Mouse (Mus musculus): Measurements from ENCODE around the gene Apmap. TPM values are rescaled to one million over a fixed set of nuclear protein-coding genes. Genes with fewer than 3 reads are reported as not detected.

The Apmap gene
- polyA plus RNA-seq (2015; fragmentation: Nextera tagmentation; extraction: Ambion mirVana) = 27.8 and 28.0 TPM in 2 replicates

DNA sequence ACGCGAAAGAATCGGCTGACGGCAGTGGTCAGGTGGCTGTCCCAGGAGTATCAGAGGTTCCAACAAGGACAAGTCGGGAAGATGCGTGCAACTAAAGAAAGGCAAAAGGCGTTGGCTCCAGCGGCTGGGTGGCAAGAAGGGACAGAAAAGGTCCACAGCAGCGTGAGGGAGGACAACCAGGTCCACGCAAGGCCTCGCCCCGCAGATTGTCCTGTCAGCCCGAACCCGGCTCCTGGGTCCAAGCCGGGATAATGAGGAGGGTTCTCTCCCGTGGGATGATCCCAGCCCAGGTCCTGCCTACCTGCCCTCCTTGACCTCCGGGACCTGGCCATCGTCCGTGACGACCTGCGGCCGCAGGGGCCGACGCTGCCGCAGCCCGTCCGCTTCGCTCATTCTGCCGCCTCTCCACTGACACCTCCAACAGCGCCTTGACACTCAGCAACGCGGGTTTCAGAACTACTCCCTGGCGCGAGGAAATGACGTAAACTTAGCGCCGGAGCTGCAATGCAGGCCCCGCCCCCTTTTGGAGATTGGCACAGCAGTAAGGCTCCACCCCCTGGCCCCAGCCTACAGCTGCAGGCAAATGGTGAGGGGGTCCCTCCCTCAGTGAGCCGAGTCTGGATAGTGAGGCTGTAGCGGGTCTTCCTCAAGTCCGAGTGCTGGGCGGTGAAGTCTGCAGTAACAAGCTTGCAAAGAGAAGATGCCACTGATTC lies at the start of gene Apmap:
Apmap (minus strand) TSS at position 481 of the 713 bp plus-strand sequence.
- Histone ChIP-seq H3K4me1 (replicated peaks) (peaks cover 49% of the 10 kb centered on the region), H3K4me3 (replicated peaks) (peak within 1 kb of the TSS; percentile 87), H3K36me3 (replicated peaks) (no peaks in the 10 kb centered on the region), H3K9me3 (replicated peaks) (no peaks in the 10 kb centered on the region), H3K9ac (peak within 1 kb of the TSS; percentile 83), H3K4me2 (peak within 1 kb of the TSS; percentile 93), H3K27ac (replicated peaks) (peak within 1 kb of the TSS; percentile 80), H3K27me3 (no peaks in the 10 kb centered on the region)
- under 1% methylated on average over 42 of the region's 42 CpGs for WGBS (ENCODE audit: insufficient replicate concordance)
- ATAC-seq (ENCODE audit: insufficient read depth) = peak; percentile 85

GRCm38 (mm10) chr2:150656975-150657768 lies 48.8 kb upstream of the Apmap start:
- peak; percentile 67 for ATAC-seq (ENCODE audit: insufficient read depth)
- Histone ChIP-seq H3K4me3 (replicated peaks) (no peak overlapping the region), H3K36me3 (replicated peaks) (peaks cover 67% of the 10 kb centered on the region), H3K27me3 (no peaks in the 10 kb centered on the region), H3K9ac (no peak overlapping the region), H3K4me2 (no peak overlapping the region), H3K4me1 (replicated peaks) (peaks cover 65% of the 10 kb centered on the region), H3K27ac (replicated peaks) (peak overlapping the region; percentile 59), H3K9me3 (replicated peaks) (no peaks in the 10 kb centered on the region)
- WGBS (ENCODE audit: insufficient replicate concordance) = 66% methylated on average over 8 of the region's 8 CpGs

GRCm38 (mm10) chr2:150656112-150656511 lies 47.7 kb upstream of the Apmap start:
- no peaks in the 10 kb centered on the region for H3K27me3 ChIP-seq
- no peak for ATAC-seq (ENCODE audit: insufficient read depth)
- no peak overlapping the region for H3K4me3 ChIP-seq (replicated peaks)
- no peak overlapping the region for H3K4me2 ChIP-seq
- no peaks in the 10 kb centered on the region for H3K9me3 ChIP-seq (replicated peaks)
- WGBS (ENCODE audit: insufficient replicate concordance) = 83% methylated on average over 3 of the region's 3 CpGs
- peaks cover 63% of the 10 kb centered on the region for H3K4me1 ChIP-seq (replicated peaks)
- no peak overlapping the region for H3K9ac ChIP-seq
- peaks cover 65% of the 10 kb centered on the region for H3K36me3 ChIP-seq (replicated peaks)
- H3K27ac ChIP-seq (replicated peaks) = peak overlapping the region; percentile 59

DNA sequence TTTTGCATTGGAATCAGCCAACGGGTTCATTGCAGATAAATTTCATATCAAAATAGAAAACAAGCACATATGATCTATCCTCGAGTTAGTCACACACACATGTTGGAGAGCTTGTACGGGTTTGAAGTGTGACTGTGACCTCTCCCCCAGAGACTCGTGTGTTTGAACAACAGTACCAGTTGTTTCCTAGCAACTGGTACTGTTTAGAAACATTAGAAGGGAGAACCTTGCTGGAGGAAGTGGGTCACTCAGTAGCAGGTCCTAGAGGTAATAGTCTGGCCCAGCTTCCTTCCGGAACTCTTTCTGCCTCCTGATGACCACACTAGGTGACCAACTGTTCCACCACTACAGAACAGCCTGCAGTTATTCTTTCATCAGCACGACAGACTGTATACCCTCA lies 46.9 kb upstream of the Apmap start:
- Histone ChIP-seq H3K9me3 (replicated peaks) (no peaks in the 10 kb centered on the region), H3K4me3 (replicated peaks) (no peak overlapping the region), H3K4me2 (no peak overlapping the region), H3K27me3 (no peaks in the 10 kb centered on the region), H3K9ac (no peak overlapping the region), H3K4me1 (replicated peaks) (peaks cover 64% of the 10 kb centered on the region), H3K36me3 (replicated peaks) (peaks cover 56% of the 10 kb centered on the region), H3K27ac (replicated peaks) (no peak overlapping the region)
- no peak for ATAC-seq (ENCODE audit: insufficient read depth)
- WGBS (ENCODE audit: insufficient replicate concordance) = 72% methylated on average over 6 of the region's 6 CpGs

DNA sequence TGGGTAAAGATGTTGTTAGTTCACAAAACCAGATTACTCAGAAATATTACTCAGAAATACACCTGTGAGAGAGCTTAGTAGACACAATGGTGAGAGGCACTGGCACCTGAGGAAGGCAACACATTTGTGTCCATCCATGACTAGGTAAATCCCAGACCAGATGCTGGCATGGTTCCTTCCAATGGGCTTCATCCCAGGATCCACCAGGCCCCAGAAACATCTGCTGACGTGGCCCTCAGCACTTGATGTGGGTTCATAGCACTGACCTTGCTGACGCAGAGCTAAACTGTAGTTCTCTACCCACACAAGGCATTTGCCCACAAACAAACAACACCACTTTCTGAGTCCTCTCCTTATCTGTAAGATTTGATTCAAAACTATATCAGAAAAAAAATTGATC lies 46.4 kb upstream of the Apmap start:
- no peak for ATAC-seq (ENCODE audit: insufficient read depth)
- Histone ChIP-seq H3K36me3 (replicated peaks) (peaks cover 52% of the 10 kb centered on the region), H3K4me1 (replicated peaks) (peaks cover 63% of the 10 kb centered on the region), H3K9me3 (replicated peaks) (no peaks in the 10 kb centered on the region), H3K27me3 (no peaks in the 10 kb centered on the region), H3K4me2 (no peak overlapping the region), H3K9ac (no peak overlapping the region), H3K27ac (replicated peaks) (no peak overlapping the region), H3K4me3 (replicated peaks) (no peak overlapping the region)
- WGBS (ENCODE audit: insufficient replicate concordance) = 85% methylated on average over 2 of the region's 2 CpGs

DNA sequence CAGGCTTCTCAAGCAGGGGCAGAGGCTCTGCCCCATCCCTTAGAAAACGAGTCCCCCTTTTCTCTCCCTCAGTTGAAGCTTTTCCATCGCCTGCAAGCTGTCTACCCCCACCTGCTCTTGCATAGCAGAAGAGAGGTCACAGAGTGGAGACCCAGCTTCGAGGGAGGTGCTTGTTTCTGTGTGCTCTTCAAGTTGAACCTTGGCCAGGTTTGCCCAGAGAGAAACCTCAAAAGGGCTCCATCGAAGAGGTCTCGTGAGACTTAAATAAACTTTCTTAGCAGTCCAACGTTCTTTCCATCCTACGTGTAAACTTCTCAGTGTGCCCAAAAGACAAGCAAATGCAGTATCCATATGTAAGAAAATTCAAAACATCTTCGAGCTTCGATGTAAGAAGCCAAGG lies 43.0 kb upstream of the Apmap start:
- no peak overlapping the region for H3K4me3 ChIP-seq (replicated peaks)
- peaks cover 18% of the 10 kb centered on the region for H3K36me3 ChIP-seq (replicated peaks)
- no peak overlapping the region for H3K27ac ChIP-seq (replicated peaks)
- H3K9me3 ChIP-seq (replicated peaks) = no peaks in the 10 kb centered on the region
- 63% methylated on average over 9 of the region's 9 CpGs for WGBS (ENCODE audit: insufficient replicate concordance)
- peaks cover 74% of the 10 kb centered on the region for H3K4me1 ChIP-seq (replicated peaks)
- ATAC-seq (ENCODE audit: insufficient read depth) = peak; percentile 24; the same call in 1 of the 2 replicates
- H3K4me2 ChIP-seq = peak overlapping the region; percentile 15; the same call in 1 of the 2 replicates
- no peaks in the 10 kb centered on the region for H3K27me3 ChIP-seq
- no peak overlapping the region for H3K9ac ChIP-seq

- Histone ChIP-seq H3K27ac (replicated peaks) (no peak overlapping the region), H3K4me1 (replicated peaks) (peaks cover 77% of the 10 kb centered on the region), H3K27me3 (no peaks in the 10 kb centered on the region), H3K4me2 (no peak overlapping the region), H3K9me3 (replicated peaks) (no peaks in the 10 kb centered on the region), H3K4me3 (replicated peaks) (no peak overlapping the region), H3K9ac (no peak overlapping the region), H3K36me3 (replicated peaks) (peaks cover 12% of the 10 kb centered on the region; the same call in 1 of the 2 replicates)
- WGBS (ENCODE audit: insufficient replicate concordance) = 56% methylated on average over 7 of the region's 7 CpGs
- ATAC-seq (ENCODE audit: insufficient read depth) = 0 out of 2 replicates have a peak, but pooled peaks have one; percentile 11
Observed at GRCm38 (mm10) chr2:150650511-150651074, 42.2 kb upstream of the Apmap start.

DNA sequence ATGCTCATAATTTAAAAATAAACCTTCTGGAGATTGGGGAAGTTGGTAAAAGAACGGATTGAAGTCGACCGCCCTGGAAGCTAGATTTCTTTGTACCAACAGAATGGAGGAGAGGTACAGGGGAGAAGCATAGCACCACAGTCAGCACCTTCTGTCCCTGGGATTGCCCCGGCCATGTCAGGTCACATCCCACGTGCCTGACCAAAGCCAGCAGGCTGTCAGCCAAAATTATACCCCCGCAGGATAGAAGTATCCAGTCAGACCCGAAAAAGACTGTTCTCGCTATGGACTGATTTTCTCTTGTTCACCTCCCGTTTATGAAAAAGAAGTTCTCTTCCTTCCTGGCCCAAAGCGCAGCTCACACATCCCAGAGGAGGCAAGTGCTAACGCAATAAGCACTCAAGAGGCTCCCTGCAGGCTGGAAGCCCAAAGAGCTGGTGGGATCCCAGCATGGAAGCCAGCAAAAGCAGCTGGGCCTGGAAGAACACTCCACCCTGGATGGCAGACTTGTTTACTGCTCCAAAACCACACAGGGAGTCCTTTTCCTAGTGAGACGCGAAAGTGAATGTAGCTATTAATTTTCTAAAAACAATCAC lies 40.0 kb upstream of the Apmap start:
- Histone ChIP-seq H3K27ac (replicated peaks) (no peak overlapping the region), H3K4me1 (replicated peaks) (peaks cover 84% of the 10 kb centered on the region)

GRCm38 (mm10) chr2:150647681-150648299 lies 39.4 kb upstream of the Apmap start:
- H3K9ac ChIP-seq = no peak overlapping the region
- H3K27me3 ChIP-seq = no peaks in the 10 kb centered on the region
- peaks cover 81% of the 10 kb centered on the region for H3K4me1 ChIP-seq (replicated peaks)
- no peak overlapping the region for H3K4me2 ChIP-seq
- ATAC-seq (ENCODE audit: insufficient read depth) = no peak
- no peaks in the 10 kb centered on the region for H3K9me3 ChIP-seq (replicated peaks)
- H3K36me3 ChIP-seq (replicated peaks) = peaks cover 16% of the 10 kb centered on the region; the same call in 1 of the 2 replicates
- no peak overlapping the region for H3K27ac ChIP-seq (replicated peaks)
- 73% methylated on average over 14 of the region's 14 CpGs for WGBS (ENCODE audit: insufficient replicate concordance)
- H3K4me3 ChIP-seq (replicated peaks) = no peak overlapping the region

More for the DNA sequence above, 40.0 kb upstream of the Apmap start:
- Histone ChIP-seq H3K4me3 (replicated peaks) (no peak overlapping the region), H3K27me3 (no peaks in the 10 kb centered on the region), H3K4me2 (no peak overlapping the region), H3K9ac (no peak overlapping the region; the same call in 1 of the 2 replicates), H3K9me3 (replicated peaks) (no peaks in the 10 kb centered on the region), H3K36me3 (replicated peaks) (peaks cover 17% of the 10 kb centered on the region; the same call in 1 of the 2 replicates)
- WGBS (ENCODE audit: insufficient replicate concordance) = 68% methylated on average over 13 of the region's 13 CpGs
- no peak for ATAC-seq (ENCODE audit: insufficient read depth)

DNA sequence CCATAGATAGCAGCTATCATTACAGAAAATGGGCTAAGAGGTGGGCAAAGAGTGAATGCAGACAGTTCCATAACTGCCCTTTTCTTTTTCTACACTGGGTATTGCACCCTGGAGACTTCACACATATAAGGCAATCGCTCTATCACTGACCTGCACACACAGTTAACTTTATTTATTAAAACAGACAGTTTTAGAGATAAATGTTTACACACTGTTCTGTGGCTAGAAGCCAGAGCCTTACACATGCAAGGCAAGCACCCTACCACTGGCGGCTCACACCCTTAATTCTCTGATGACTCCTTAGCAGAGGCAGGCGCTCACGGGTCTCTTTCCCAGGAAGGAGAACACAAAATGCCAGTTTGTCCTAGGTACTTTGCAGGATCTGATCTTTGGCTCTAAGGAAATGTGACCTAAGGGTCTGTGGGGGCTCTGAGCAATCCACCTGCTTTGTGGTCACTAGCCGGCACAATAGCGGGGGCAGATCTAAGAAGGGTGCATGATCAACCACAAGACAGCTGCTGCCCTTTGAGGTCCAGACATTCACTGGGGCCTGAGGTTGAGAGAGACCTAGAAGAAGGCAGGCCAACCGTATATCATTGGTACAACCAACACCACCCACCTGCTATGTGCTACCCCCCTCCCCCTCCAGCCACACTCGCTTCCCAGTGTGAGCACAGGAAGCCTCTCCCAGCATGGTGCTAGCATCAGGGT lies 38.2 kb upstream of the Apmap start:
- 56% methylated on average over 8 of the region's 8 CpGs for WGBS (ENCODE audit: insufficient replicate concordance)
- no peak overlapping the region for H3K4me3 ChIP-seq (replicated peaks)
- no peaks in the 10 kb centered on the region for H3K9me3 ChIP-seq (replicated peaks)
- no peaks in the 10 kb centered on the region for H3K27me3 ChIP-seq
- peak; percentile 28 for ATAC-seq (ENCODE audit: insufficient read depth)
- no peak overlapping the region for H3K9ac ChIP-seq
- peaks cover 70% of the 10 kb centered on the region for H3K4me1 ChIP-seq (replicated peaks)
- no peak overlapping the region for H3K4me2 ChIP-seq
- peak overlapping the region; percentile 30 for H3K27ac ChIP-seq (replicated peaks)
- peaks cover 26% of the 10 kb centered on the region for H3K36me3 ChIP-seq (replicated peaks)

Measured in liver, embryonic 15.5 days (tissue).